Mouse (Mus musculus) forebrain, postnatal 0 days (tissue): ENCODE measurements around the gene Gm49510. TPM values are rescaled to one million over a fixed set of nuclear protein-coding genes. Genes with fewer than 3 reads are reported as not detected.

Experiments used
- ATAC-seq: fragments of 200-750 bp; cut with Nextera tagmentation; 2 replicates; pipeline ENCODE4 v1.8.0; 2017; ENCODE audit warnings: mild to moderate bottlenecking, moderate library complexity
- DNase-seq: peaks from one replicate; pipeline ENCODE4 v3.0.0-alpha.2; 2015
- H3K27ac ChIP-seq: fragments of 300-500 bp; sonication (generic); 2 replicates; pipeline ENCODE4 v1.5.1; 2014; ENCODE audit warnings: low read depth, mild to moderate bottlenecking, antibody characterized with exemption, low read length, moderate library complexity, mixed read lengths
- H3K27me3 ChIP-seq: fragments of 300-500 bp; sonication (generic); 2 replicates; pipeline ENCODE4 v1.6.1; 2014; ENCODE audit warnings: mild to moderate bottlenecking, low read length, mixed read lengths; ENCODE audit not compliant: insufficient read depth
- H3K36me3 ChIP-seq: fragments of 300-500 bp; sonication (generic); 2 replicates; pipeline ENCODE4 v1.6.1; 2014; ENCODE audit warnings: mild to moderate bottlenecking, moderate library complexity; ENCODE audit not compliant: insufficient read depth
- H3K4me1 ChIP-seq: fragments of 300-500 bp; sonication (generic); 2 replicates; pipeline ENCODE4 v1.6.1; 2014; ENCODE audit warnings: antibody characterized with exemption; ENCODE audit not compliant: insufficient read depth
- H3K4me2 ChIP-seq: fragments of 300-500 bp; sonication (generic); 2 replicates; pipeline ENCODE4 v1.6.1; 2014; ENCODE audit warnings: low read depth, mild to moderate bottlenecking, moderate library complexity
- H3K4me3 ChIP-seq: fragments of 300-500 bp; sonication (generic); 2 replicates; pipeline ENCODE4 v1.5.1; 2014; ENCODE audit warnings: low read depth, low read length, mixed read lengths
- H3K9ac ChIP-seq: fragments of 300-500 bp; sonication (generic); 2 replicates; pipeline ENCODE4 v1.6.1; 2014; ENCODE audit warnings: mild to moderate bottlenecking
- H3K9me3 ChIP-seq: fragments of 300-500 bp; sonication (generic); 2 replicates; pipeline ENCODE4 v1.6.1; 2016; ENCODE audit warnings: low read length
- CTCF ChIP-seq: sonication (generic); IDR thresholded peaks from 2 replicates; pipeline ENCODE4 v1.5.1; 2016; ENCODE audit warnings: antibody characterized with exemption, control low read depth, low read depth
- WGBS: fragments of 180-500 bp; shearing (Covaris S2); extraction: QIAGEN DNeasy Blood & Tissue Kit; methylation state at CpG from one replicate; pipeline ENCODE4 v1.1.7; 2014; 5-methylcytosine and 5-hydroxymethylcytosine counted together
- polyA plus RNA-seq: library from polyadenylated mRNA; unstranded; fragments of >200 nt; fragmentation: Nextera tagmentation; extraction: Ambion mirVana; gene quantifications from 2 replicates; pipeline ENCODE4 v1.2.1, GENCODE M21; 2015
- total RNA-seq: library from RNA; depleted of rRNA; stranded (reverse); fragments of >200 nt; gene quantifications from 2 replicates; pipeline ENCODE4 v1.2.3, GENCODE M21; 2014

The Gm49510 gene
- total and polyA plus RNA-seq, 2 experiments from 2014 or later = not detected

DNA sequence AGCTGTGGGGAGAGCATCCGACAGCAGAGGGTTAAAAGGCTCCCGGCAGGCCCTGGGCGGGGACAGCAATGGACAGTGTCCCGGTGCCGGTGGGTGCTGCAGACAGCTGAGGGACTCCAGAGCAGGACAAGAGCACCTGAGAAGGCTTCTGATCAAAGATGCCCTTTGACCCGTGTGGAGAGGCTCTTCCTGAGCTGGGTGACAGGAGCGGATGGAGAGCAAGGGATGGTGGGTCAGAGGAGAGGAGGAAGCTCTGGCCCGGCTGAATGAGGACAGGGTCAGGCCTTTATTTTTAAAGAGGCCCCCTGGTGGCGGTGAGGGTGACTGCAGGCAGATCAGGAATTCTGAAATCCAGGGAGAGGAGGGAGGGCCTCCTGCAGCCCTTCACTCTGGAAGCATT lies 43.2 kb downstream of the Gm49510 start:
- H3K4me1 ChIP-seq = no peaks in the 10 kb centered on the region
- no peaks in the 10 kb centered on the region for H3K27me3 ChIP-seq
- peak overlapping the region; percentile 40; the same call in 1 of the 2 replicates for H3K4me2 ChIP-seq
- TF ChIP-seq CTCF = peak; percentile 86
- H3K36me3 ChIP-seq = peaks cover 38% of the 10 kb centered on the region
- peak overlapping the region; percentile 22; the same call in 1 of the 2 replicates for H3K9ac ChIP-seq
- WGBS = 2% methylated on average over 9 of the region's 9 CpGs
- peak; percentile 57 for ATAC-seq
- H3K9me3 ChIP-seq = no peaks in the 10 kb centered on the region
- peak; percentile 84 for DNase-seq
- no peak overlapping the region for H3K4me3 ChIP-seq
- H3K27ac ChIP-seq = no peak overlapping the region

- Histone ChIP-seq H3K36me3 (peaks cover 7% of the 10 kb centered on the region; the same call in 1 of the 2 replicates), H3K27ac (no peak overlapping the region), H3K4me1 (peaks cover 11% of the 10 kb centered on the region; the same call in 1 of the 2 replicates), H3K4me3 (no peak overlapping the region), H3K9ac (no peak overlapping the region), H3K4me2 (no peak overlapping the region), H3K27me3 (no peaks in the 10 kb centered on the region), H3K9me3 (no peaks in the 10 kb centered on the region)
- 35% methylated on average over 7 of the region's 7 CpGs for WGBS
- ATAC-seq (no peak), DNase-seq (no peak)
- TF ChIP-seq CTCF = no peak
Observed at GRCm38 (mm10) chr15:78946232-78946631, 46.8 kb downstream of the Gm49510 start.

DNA sequence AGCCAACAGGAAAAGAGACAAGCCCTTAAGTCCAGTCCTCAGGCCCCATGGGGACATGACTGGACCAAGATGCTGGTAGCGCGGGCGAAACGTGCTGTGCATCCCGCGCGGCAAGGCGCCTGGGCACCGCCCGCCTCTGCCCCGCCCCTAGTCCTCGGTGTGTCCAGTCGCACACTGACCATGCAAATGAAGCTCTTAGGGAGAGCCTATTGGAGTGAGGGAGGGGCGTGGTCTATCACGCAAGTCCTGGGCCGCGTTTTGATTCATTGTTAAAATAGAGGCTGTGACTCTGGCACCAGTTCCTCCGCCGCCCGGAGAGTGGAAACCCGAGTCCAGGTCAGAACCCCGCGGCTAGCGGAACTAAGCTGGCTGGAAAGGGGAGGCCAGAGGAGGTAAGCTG lies 48.2 kb downstream of the Gm49510 start, which contains the start of gene Triobp:
Triobp (plus strand) TSS at position 68 of the 400 bp plus-strand sequence.
- Histone ChIP-seq H3K9ac (peak within 1 kb of the TSS; percentile 86), H3K36me3 (peaks cover 11% of the 10 kb centered on the region; the same call in 1 of the 2 replicates), H3K4me1 (peaks cover 11% of the 10 kb centered on the region; the same call in 1 of the 2 replicates), H3K4me2 (peak within 1 kb of the TSS; percentile 76), H3K27me3 (no peaks in the 10 kb centered on the region), H3K4me3 (peak within 1 kb of the TSS; percentile 77), H3K27ac (peak within 1 kb of the TSS; percentile 73), H3K9me3 (no peaks in the 10 kb centered on the region)
- TF ChIP-seq CTCF = no peak
- 1% methylated on average over 24 of the region's 24 CpGs for WGBS
- DNase-seq = peak; percentile 92
- ATAC-seq = peak; percentile 97

GRCm38 (mm10) chr15:78948152-78948725 lies 48.8 kb downstream of the Gm49510 start:
- ATAC-seq (peak; percentile 43; the same call in 1 of the 2 replicates), DNase-seq (no peak)
- Histone ChIP-seq H3K4me2 (peak overlapping the region; percentile 76), H3K4me1 (peaks cover 11% of the 10 kb centered on the region; the same call in 1 of the 2 replicates), H3K9me3 (no peaks in the 10 kb centered on the region), H3K4me3 (peak overlapping the region; percentile 77), H3K36me3 (peaks cover 14% of the 10 kb centered on the region; the same call in 1 of the 2 replicates), H3K27ac (peak overlapping the region; percentile 73), H3K9ac (peak overlapping the region; percentile 86), H3K27me3 (no peaks in the 10 kb centered on the region)
- 3% methylated on average over 11 of the region's 11 CpGs for WGBS
- no peak for TF ChIP-seq CTCF

DNA sequence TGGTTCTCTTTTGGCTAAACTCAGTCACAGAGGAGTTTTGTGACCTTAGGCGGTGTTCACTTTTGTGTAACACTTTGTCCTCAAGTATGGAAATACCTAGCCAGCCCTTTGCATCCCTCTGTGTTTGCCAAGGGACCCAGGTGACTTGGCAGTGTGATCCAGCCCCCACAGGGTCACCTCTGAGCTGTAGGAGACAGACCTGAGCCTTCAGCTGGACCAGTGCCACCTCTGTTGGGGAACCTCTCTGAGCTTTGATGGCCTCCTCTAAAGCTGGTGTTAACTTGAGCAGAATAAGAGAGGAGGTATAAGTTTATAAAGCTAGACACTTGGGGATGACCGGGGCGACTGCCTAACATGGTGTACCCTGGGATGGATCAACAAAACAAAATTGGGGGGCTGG lies 49.4 kb downstream of the Gm49510 start:
- ATAC-seq (no peak), DNase-seq (no peak)
- Histone ChIP-seq H3K4me1 (peaks cover 11% of the 10 kb centered on the region; the same call in 1 of the 2 replicates), H3K36me3 (peaks cover 14% of the 10 kb centered on the region; the same call in 1 of the 2 replicates), H3K4me3 (peak overlapping the region; percentile 77), H3K4me2 (peak overlapping the region; percentile 76), H3K9me3 (no peaks in the 10 kb centered on the region), H3K9ac (no peak overlapping the region), H3K27me3 (no peaks in the 10 kb centered on the region), H3K27ac (no peak overlapping the region)
- TF ChIP-seq CTCF = no peak
- 94% methylated on average over 3 of the region's 3 CpGs for WGBS

DNA sequence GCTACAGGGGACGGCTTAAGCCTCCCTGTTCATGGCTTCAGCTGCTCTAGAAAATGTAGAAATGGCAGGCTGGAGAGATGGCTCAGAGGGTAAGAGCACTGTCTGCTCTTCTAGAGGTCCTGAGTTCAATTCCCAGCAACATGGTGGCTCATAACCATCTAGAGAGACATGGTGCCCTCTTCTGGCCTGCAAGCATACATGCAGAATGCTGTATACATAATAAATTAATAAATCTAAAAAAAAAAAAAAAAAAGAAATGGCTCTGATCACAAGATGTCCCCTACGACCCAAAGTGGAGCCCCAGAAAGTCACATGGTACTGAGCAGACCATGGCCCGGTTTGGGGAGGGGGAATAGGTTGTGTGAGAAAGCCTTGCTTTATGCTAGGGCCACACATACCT lies 56.2 kb downstream of the Gm49510 start:
- Histone ChIP-seq H3K27me3 (no peaks in the 10 kb centered on the region), H3K36me3 (peaks cover 48% of the 10 kb centered on the region), H3K27ac (no peak overlapping the region), H3K4me1 (no peaks in the 10 kb centered on the region), H3K9ac (no peak overlapping the region), H3K4me3 (no peak overlapping the region), H3K9me3 (no peaks in the 10 kb centered on the region), H3K4me2 (no peak overlapping the region)
- 0 out of 2 replicates have a peak, but pooled peaks have one; percentile 18 for TF ChIP-seq CTCF
- whole genome bisulfite sequencing = 77% methylated on average over 3 of the region's 3 CpGs
- DNase-seq (no peak), ATAC-seq (no peak)

DNA sequence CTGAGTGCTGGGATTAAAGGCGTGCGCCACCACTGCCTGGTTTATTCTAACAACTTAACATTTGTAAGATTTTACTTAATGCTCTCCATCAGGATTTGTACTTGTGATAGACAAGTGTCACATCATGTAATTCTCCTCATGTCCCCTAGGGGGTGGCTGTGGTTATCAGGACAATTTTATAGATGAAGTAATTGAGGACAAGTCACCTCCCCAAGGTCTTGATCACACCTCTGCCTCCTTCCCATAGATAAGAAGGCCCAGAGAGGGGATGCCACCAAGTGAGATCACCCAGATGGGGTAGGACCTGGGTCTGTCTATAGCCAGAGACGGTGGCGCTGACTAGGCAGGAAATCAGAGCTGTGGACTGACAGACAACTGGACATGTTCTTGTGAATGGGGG lies 56.9 kb downstream of the Gm49510 start:
- no peak for DNase-seq

More for the DNA sequence above, 56.9 kb downstream of the Gm49510 start:
- ATAC-seq = no peak
- H3K4me1 ChIP-seq = no peaks in the 10 kb centered on the region
- no peaks in the 10 kb centered on the region for H3K27me3 ChIP-seq
- no peak overlapping the region for H3K9ac ChIP-seq
- no peak overlapping the region for H3K27ac ChIP-seq
- no peak overlapping the region for H3K4me2 ChIP-seq
- TF ChIP-seq CTCF = peak; percentile 45
- 89% methylated on average over 4 of the region's 4 CpGs for WGBS
- H3K36me3 ChIP-seq = peaks cover 51% of the 10 kb centered on the region
- no peaks in the 10 kb centered on the region for H3K9me3 ChIP-seq
- H3K4me3 ChIP-seq = no peak overlapping the region
